Mouse (Mus musculus): ENCODE data around the gene Olfr1079. TPM values are rescaled to one million over a fixed set of nuclear protein-coding genes. Genes with fewer than 3 reads are reported as not detected.

Gene Olfr1079
- not detected for polyA plus RNA-seq (2014; fragmentation: Illumina TruSeq; extraction: RNeasy Lipid Tissue Mini Kit (QIAGEN cat#74804); ENCODE audit: low read depth, low replicate concordance)

GRCm38 (mm10) chr2:86542380-86542779 lies at the start of gene Olfr1079:
TSS of gene Olfr1079 (minus strand) at chr2:86542480.

DNA sequence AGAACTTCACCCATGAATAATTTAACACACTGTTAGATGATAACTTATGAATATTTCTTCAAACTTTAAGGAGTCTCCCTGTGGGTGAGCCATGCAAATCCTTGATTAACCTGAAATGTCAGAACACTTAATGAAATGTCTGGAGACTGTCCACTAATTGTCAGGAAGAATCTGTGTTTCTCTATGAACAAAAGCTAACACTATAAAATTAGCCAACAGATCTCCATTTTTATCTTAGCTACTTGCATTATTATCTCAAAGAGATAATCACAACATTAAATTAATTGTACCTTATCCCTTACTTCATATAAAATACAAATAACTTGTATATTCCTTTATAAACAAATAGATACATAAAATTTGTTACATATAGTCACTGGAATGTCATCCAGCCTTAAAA lies 15.9 kb upstream of the Olfr1079 start, which contains the start of gene Olfr1080:
Gene Olfr1080 (minus strand): TSS at position 101 of the 400 bp plus-strand sequence.

GRCm38 (mm10) chr2:86508161-86508560 lies 34.1 kb downstream of the Olfr1079 start, which contains the start of gene Olfr1076:
TSS of gene Olfr1076 (plus strand) at chr2:86508461.

DNA sequence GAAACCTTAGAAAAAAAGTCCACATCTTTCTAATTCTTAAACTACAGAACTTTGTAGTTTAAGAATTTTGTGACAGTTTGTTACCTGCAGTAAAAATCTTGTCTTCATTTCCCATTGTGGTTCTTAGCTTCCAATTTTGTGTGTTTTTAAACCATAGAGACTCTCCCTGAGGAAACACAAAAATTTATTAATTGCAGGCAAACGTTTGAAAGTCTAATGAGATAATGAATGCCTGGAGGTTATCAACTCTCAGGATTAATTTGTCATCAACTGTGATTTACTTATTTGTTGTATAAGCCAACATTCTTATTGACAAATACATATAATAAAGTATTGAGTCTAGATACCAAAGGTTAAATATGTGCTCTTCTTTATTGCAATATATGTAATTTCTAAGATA lies 55.0 kb downstream of the Olfr1079 start, which contains the start of gene Olfr228:
Gene Olfr228 (minus strand): TSS at position 101 of the 400 bp plus-strand sequence.

Other genes with a start within 250 kb of the Olfr1079 start
- not detected for gene Olfr1053, start 227.2 kb downstream of the Olfr1079 start, polyA plus RNA-seq (2014; fragmentation: Illumina TruSeq; extraction: RNeasy Lipid Tissue Mini Kit (QIAGEN cat#74804); ENCODE audit: low read depth, low replicate concordance)
- not detected for gene Olfr1054, start 207.0 kb downstream of the Olfr1079 start, polyA plus RNA-seq (2014; fragmentation: Illumina TruSeq; extraction: RNeasy Lipid Tissue Mini Kit (QIAGEN cat#74804); ENCODE audit: low read depth, low replicate concordance)
- gene Olfr1055, start 192.2 kb downstream of the Olfr1079 start, polyA plus RNA-seq (2014; fragmentation: Illumina TruSeq; extraction: RNeasy Lipid Tissue Mini Kit (QIAGEN cat#74804); ENCODE audit: low read depth, low replicate concordance) = not detected
- gene Olfr1056, start 180.0 kb downstream of the Olfr1079 start, polyA plus RNA-seq (2014; fragmentation: Illumina TruSeq; extraction: RNeasy Lipid Tissue Mini Kit (QIAGEN cat#74804); ENCODE audit: low read depth, low replicate concordance) = not detected
- gene Olfr1057, start 164.1 kb downstream of the Olfr1079 start, polyA plus RNA-seq (2014; fragmentation: Illumina TruSeq; extraction: RNeasy Lipid Tissue Mini Kit (QIAGEN cat#74804); ENCODE audit: low read depth, low replicate concordance) = not detected
- not detected for gene Olfr1058, start 153.9 kb downstream of the Olfr1079 start, polyA plus RNA-seq (2014; fragmentation: Illumina TruSeq; extraction: RNeasy Lipid Tissue Mini Kit (QIAGEN cat#74804); ENCODE audit: low read depth, low replicate concordance)
- not detected for gene Olfr1061, start 128.4 kb downstream of the Olfr1079 start, polyA plus RNA-seq (2014; fragmentation: Illumina TruSeq; extraction: RNeasy Lipid Tissue Mini Kit (QIAGEN cat#74804); ENCODE audit: low read depth, low replicate concordance)
- gene Olfr1062, start 115.7 kb downstream of the Olfr1079 start, polyA plus RNA-seq (2014; fragmentation: Illumina TruSeq; extraction: RNeasy Lipid Tissue Mini Kit (QIAGEN cat#74804); ENCODE audit: low read depth, low replicate concordance) = not detected
- not detected for gene Olfr1065, start 91.9 kb downstream of the Olfr1079 start, polyA plus RNA-seq (2014; fragmentation: Illumina TruSeq; extraction: RNeasy Lipid Tissue Mini Kit (QIAGEN cat#74804); ENCODE audit: low read depth, low replicate concordance)
- not detected for gene Olfr1066, start 86.2 kb downstream of the Olfr1079 start, polyA plus RNA-seq (2014; fragmentation: Illumina TruSeq; extraction: RNeasy Lipid Tissue Mini Kit (QIAGEN cat#74804); ENCODE audit: low read depth, low replicate concordance)
- gene Olfr228, start 55.1 kb downstream of the Olfr1079 start, polyA plus RNA-seq (2014; fragmentation: Illumina TruSeq; extraction: RNeasy Lipid Tissue Mini Kit (QIAGEN cat#74804); ENCODE audit: low read depth, low replicate concordance) = not detected
- not detected for gene Olfr1076, start 34.0 kb downstream of the Olfr1079 start, polyA plus RNA-seq (2014; fragmentation: Illumina TruSeq; extraction: RNeasy Lipid Tissue Mini Kit (QIAGEN cat#74804); ENCODE audit: low read depth, low replicate concordance)
- not detected for gene Olfr1080, start 15.8 kb upstream of the Olfr1079 start, polyA plus RNA-seq (2014; fragmentation: Illumina TruSeq; extraction: RNeasy Lipid Tissue Mini Kit (QIAGEN cat#74804); ENCODE audit: low read depth, low replicate concordance)
- not detected for gene Olfr1082, start 56.5 kb upstream of the Olfr1079 start, polyA plus RNA-seq (2014; fragmentation: Illumina TruSeq; extraction: RNeasy Lipid Tissue Mini Kit (QIAGEN cat#74804); ENCODE audit: low read depth, low replicate concordance)
- not detected for gene Olfr1084, start 97.2 kb upstream of the Olfr1079 start, polyA plus RNA-seq (2014; fragmentation: Illumina TruSeq; extraction: RNeasy Lipid Tissue Mini Kit (QIAGEN cat#74804); ENCODE audit: low read depth, low replicate concordance)
- gene Olfr1085, start 119.5 kb upstream of the Olfr1079 start, polyA plus RNA-seq (2014; fragmentation: Illumina TruSeq; extraction: RNeasy Lipid Tissue Mini Kit (QIAGEN cat#74804); ENCODE audit: low read depth, low replicate concordance) = not detected
- gene Olfr1086, start 137.6 kb upstream of the Olfr1079 start, polyA plus RNA-seq (2014; fragmentation: Illumina TruSeq; extraction: RNeasy Lipid Tissue Mini Kit (QIAGEN cat#74804); ENCODE audit: low read depth, low replicate concordance) = not detected
- gene Olfr1087, start 155.9 kb upstream of the Olfr1079 start, polyA plus RNA-seq (2014; fragmentation: Illumina TruSeq; extraction: RNeasy Lipid Tissue Mini Kit (QIAGEN cat#74804); ENCODE audit: low read depth, low replicate concordance) = not detected
- gene Olfr1089, start 191.2 kb upstream of the Olfr1079 start, polyA plus RNA-seq (2014; fragmentation: Illumina TruSeq; extraction: RNeasy Lipid Tissue Mini Kit (QIAGEN cat#74804); ENCODE audit: low read depth, low replicate concordance) = not detected
- gene Olfr1090, start 216.5 kb upstream of the Olfr1079 start, polyA plus RNA-seq (2014; fragmentation: Illumina TruSeq; extraction: RNeasy Lipid Tissue Mini Kit (QIAGEN cat#74804); ENCODE audit: low read depth, low replicate concordance) = not detected
- gene Olfr1093, start 240.0 kb upstream of the Olfr1079 start, polyA plus RNA-seq (2014; fragmentation: Illumina TruSeq; extraction: RNeasy Lipid Tissue Mini Kit (QIAGEN cat#74804); ENCODE audit: low read depth, low replicate concordance) = not detected